ENCODE assay signal across 12 mouse cellular contexts in the genomic region with DNA sequence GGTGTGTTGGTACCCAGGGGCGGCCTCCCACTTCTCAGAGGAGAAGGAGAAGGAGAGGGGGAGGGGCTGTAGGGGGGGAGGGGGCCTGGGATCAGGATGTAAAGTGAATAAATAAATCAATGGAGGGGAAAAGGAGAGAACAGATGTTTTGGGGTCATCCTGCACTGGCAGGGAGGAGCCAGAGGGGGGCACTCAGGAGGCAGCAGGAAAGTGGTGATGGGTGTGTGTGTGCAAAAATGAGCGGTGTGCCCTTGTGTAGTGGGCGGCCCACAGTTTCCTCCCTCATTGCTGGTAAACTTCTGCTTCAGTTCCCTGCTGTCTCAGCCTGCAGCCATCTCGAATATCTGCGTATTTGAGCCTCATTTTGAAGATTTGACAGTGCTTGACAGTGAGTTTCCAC.
DNase-seq lines count a peak whose midpoint lies in the region; ATAC-seq and TF ChIP-seq lines count a peak whose summit lies in the region.
"Had no signal": no experiment of that assay in that cellular context is flagged by ENCODE, and none has a peak within 500 bp of the region (broad histone marks: within the 10 kb centered on the region; RNA-seq: fewer than 3 reads in every experiment).

No protein-coding gene starts in this region.

- no peak overlapping the region for H3K4me3 ChIP-seq in kidney, adult 2 months (ENCODE audit: insufficient read depth, low read depth, low read length)
- H3K4me3 ChIP-seq in midbrain, postnatal 0 days (ENCODE audit: low read depth, low read length) = no peak overlapping the region
- no peak overlapping the region for H3K4me3 ChIP-seq in midbrain, embryonic 15.5 days
- no peak overlapping the region for H3K4me3 ChIP-seq in cortical plate, adult 2 months (ENCODE audit: insufficient read depth, low read length)

- no peak overlapping the region for H3K27ac ChIP-seq in kidney, adult 2 months (ENCODE audit: insufficient read depth, low read depth, low read length)
- H3K27ac ChIP-seq in midbrain, postnatal 0 days (ENCODE audit: low read depth, low read length) = no peak overlapping the region
- H3K27ac ChIP-seq in midbrain, embryonic 15.5 days = no peak overlapping the region
- no peak overlapping the region for H3K27ac ChIP-seq in cortical plate, adult 2 months (ENCODE audit: insufficient read depth, low read length)

- H3K27me3 ChIP-seq in kidney, adult 2 months (replicated peaks; ENCODE audit: control insufficient read depth, insufficient read depth, low read length) = no peaks in the 10 kb centered on the region
- no peaks in the 10 kb centered on the region for H3K27me3 ChIP-seq in midbrain, postnatal 0 days (ENCODE audit: insufficient read depth, low read length)
- no peaks in the 10 kb centered on the region for H3K27me3 ChIP-seq in midbrain, embryonic 15.5 days (replicated peaks)

- no peaks in the 10 kb centered on the region for H3K4me1 ChIP-seq in kidney, adult 2 months (ENCODE audit: control insufficient read depth, insufficient read depth, low read length)
- no peaks in the 10 kb centered on the region for H3K4me1 ChIP-seq in midbrain, postnatal 0 days (ENCODE audit: insufficient read depth, low read length)
- H3K4me1 ChIP-seq in midbrain, embryonic 15.5 days = no peaks in the 10 kb centered on the region
- H3K4me1 ChIP-seq in cortical plate, adult 2 months (ENCODE audit: control insufficient read depth, insufficient read depth, low read length) = no peaks in the 10 kb centered on the region

- no peak for TF ChIP-seq POLR2A in kidney, adult 2 months (IDR thresholded peaks at IDR 0.05; ENCODE audit: low read depth, low read length)
- TF ChIP-seq POLR2A in cortical plate, adult 2 months (IDR thresholded peaks at IDR 0.05; ENCODE audit: extremely low read depth, insufficient read depth, low read length) = no peak

- H3K9me3 ChIP-seq in midbrain, postnatal 0 days (ENCODE audit: low read length) = no peaks in the 10 kb centered on the region
- no peaks in the 10 kb centered on the region for H3K9me3 ChIP-seq in midbrain, embryonic 15.5 days

- 79% methylated on average over 5 of the region's 5 CpGs for WGBS in kidney, adult 2 months
- 65% methylated on average over 5 of the region's 5 CpGs for WGBS in midbrain, postnatal 0 days
- WGBS in midbrain, embryonic 15.5 days = 66% methylated on average over 5 of the region's 5 CpGs

- no peak overlapping the region for H3K4me2 ChIP-seq in midbrain, postnatal 0 days (ENCODE audit: low read depth, low read length, poor library complexity, severe bottlenecking)
- H3K4me2 ChIP-seq in midbrain, embryonic 15.5 days = no peak overlapping the region

- ATAC-seq in midbrain, postnatal 0 days (ENCODE audit: low FRiP score) = no peak
- no peak for ATAC-seq in midbrain, embryonic 15.5 days (replicated peaks)
- ATAC-seq in CD4-positive, CD25-positive, alpha-beta regulatory T cell, adult 4 months = no peak
- ATAC-seq: forebrain, embryonic 14.5 days had no signal

- H3K36me3 ChIP-seq in kidney, adult 2 months (ENCODE audit: control insufficient read depth, insufficient read depth, low read length) = no peaks in the 10 kb centered on the region
- no peaks in the 10 kb centered on the region for H3K36me3 ChIP-seq in midbrain, postnatal 0 days (ENCODE audit: insufficient read depth, low read length)
- no peaks in the 10 kb centered on the region for H3K36me3 ChIP-seq in midbrain, embryonic 15.5 days (replicated peaks)

- H3K9ac ChIP-seq in midbrain, postnatal 0 days (replicated peaks; ENCODE audit: low read length, poor library complexity, severe bottlenecking) = no peak overlapping the region
- no peak overlapping the region for H3K9ac ChIP-seq in midbrain, embryonic 15.5 days

- TF ChIP-seq CTCF in kidney, adult 2 months (conservative IDR thresholded peaks at IDR 0.05; ENCODE audit: insufficient read depth, insufficient read length, low read depth, low read length) = peak; percentile 29; the same call in 1 of the 2 replicates
- peak; percentile 35 for TF ChIP-seq CTCF in midbrain, postnatal 0 days (IDR thresholded peaks at IDR 0.05)
- peak; percentile 43 for TF ChIP-seq CTCF in cortical plate, adult 2 months (IDR thresholded peaks at IDR 0.05; ENCODE audit: extremely low read depth, insufficient read depth, low read length)

- no peak for DNase-seq in kidney, adult 2 months
- no peak for DNase-seq in kidney, postnatal 25 days
- no peak for DNase-seq in midbrain, postnatal 0 days (ENCODE audit: low spot score)
- DNase-seq in thymus, postnatal 4 days = peak; percentile 58
- DNase-seq: cerebellum, adult 9-11 months; heart, adult 11 months; heart, postnatal 36 days; kidney, adult 11 months had no signal
